Mouse (Mus musculus): ENCODE results near the gene 4931406C07Rik. TPM values are rescaled to one million over a fixed set of nuclear protein-coding genes. Genes with fewer than 3 reads are reported as not detected.

The 4931406C07Rik gene
- polyA plus RNA-seq, 1 experiment from 2014 or later: 10.1 TPM

- H3K4me1 ChIP-seq: no peaks in the 10 kb centered on the region
- no peak for ATAC-seq (ENCODE audit: insufficient number of reproducible peaks, low FRiP score, low TSS enrichment, low read depth)
- no peak overlapping the region for H3K27ac ChIP-seq
- no peaks in the 10 kb centered on the region for H3K27me3 ChIP-seq
- H3K4me2 ChIP-seq: no peak overlapping the region
- no peak overlapping the region for H3K9ac ChIP-seq
- H3K4me3 ChIP-seq: no peak overlapping the region
- H3K36me3 ChIP-seq: no peaks in the 10 kb centered on the region
- 74% methylated on average over 7 of the region's 7 CpGs for WGBS
- H3K9me3 ChIP-seq: no peaks in the 10 kb centered on the region
Observed at GRCm38 (mm10) chr9:15250376-15250775, 55.9 kb downstream of the 4931406C07Rik start.

GRCm38 (mm10) chr9:15245319-15246075 lies 60.8 kb downstream of the 4931406C07Rik start:
- no peak for ATAC-seq (ENCODE audit: insufficient number of reproducible peaks, low FRiP score, low TSS enrichment, low read depth)
- Histone ChIP-seq H3K9me3 (no peaks in the 10 kb centered on the region), H3K27ac (no peak overlapping the region), H3K4me3 (no peak overlapping the region), H3K4me1 (no peaks in the 10 kb centered on the region), H3K36me3 (no peaks in the 10 kb centered on the region), H3K27me3 (no peaks in the 10 kb centered on the region), H3K4me2 (no peak overlapping the region), H3K9ac (no peak overlapping the region)
- WGBS: 50% methylated on average over 14 of the region's 14 CpGs

DNA sequence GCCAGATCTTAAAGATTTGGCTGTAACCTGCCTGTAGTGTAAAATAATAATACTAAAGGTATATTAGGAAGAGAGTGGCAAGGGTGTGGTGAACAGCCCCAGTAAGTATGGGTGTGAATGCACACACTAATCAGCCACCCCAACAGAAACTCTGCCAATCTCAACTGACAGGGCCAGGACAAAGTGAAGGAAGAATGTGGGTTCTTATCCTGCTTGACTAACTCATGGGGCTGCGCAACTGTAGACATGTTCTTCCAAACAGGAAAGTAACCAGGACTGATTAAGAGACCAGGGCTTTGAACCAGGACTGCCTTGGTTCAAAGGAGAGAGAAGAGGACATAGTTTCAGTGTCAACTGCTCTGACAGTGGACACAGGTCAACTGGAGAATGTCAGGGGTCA lies 64.1 kb downstream of the 4931406C07Rik start:
- Histone ChIP-seq H3K27me3 (no peaks in the 10 kb centered on the region), H3K9ac (no peak overlapping the region), H3K4me2 (no peak overlapping the region), H3K4me3 (no peak overlapping the region), H3K27ac (no peak overlapping the region), H3K9me3 (no peaks in the 10 kb centered on the region), H3K4me1 (peaks cover 15% of the 10 kb centered on the region), H3K36me3 (no peaks in the 10 kb centered on the region)
- 90% methylated on average over 1 of the region's 1 CpGs for WGBS
- ATAC-seq (ENCODE audit: insufficient number of reproducible peaks, low FRiP score, low TSS enrichment, low read depth): no peak

DNA sequence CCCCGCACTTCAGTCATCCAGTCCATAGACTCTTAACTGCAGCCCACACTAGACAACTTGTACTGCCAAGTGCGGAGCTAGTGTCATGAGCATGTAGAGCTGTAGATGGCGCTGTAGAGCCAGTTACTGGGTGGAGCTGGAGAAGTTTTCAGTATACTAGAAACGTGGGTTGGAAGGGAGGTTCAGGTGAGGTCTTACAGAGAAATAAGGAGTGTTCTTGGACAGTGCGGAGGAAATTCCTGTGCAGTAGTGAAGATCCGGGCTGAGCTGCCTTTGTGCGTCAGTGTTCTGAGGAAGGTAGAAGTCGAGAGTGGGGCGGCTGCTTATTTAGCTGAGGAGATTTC lies 64.7 kb downstream of the 4931406C07Rik start:
- H3K27ac ChIP-seq: no peak overlapping the region
- WGBS: 44% methylated on average over 9 of the region's 9 CpGs
- H3K9me3 ChIP-seq: no peaks in the 10 kb centered on the region
- H3K27me3 ChIP-seq: no peaks in the 10 kb centered on the region
- H3K36me3 ChIP-seq: no peaks in the 10 kb centered on the region
- no peak for ATAC-seq (ENCODE audit: insufficient number of reproducible peaks, low FRiP score, low TSS enrichment, low read depth)
- no peak overlapping the region for H3K4me3 ChIP-seq
- H3K9ac ChIP-seq: no peak overlapping the region
- peaks cover 15% of the 10 kb centered on the region for H3K4me1 ChIP-seq
- H3K4me2 ChIP-seq: no peak overlapping the region

DNA sequence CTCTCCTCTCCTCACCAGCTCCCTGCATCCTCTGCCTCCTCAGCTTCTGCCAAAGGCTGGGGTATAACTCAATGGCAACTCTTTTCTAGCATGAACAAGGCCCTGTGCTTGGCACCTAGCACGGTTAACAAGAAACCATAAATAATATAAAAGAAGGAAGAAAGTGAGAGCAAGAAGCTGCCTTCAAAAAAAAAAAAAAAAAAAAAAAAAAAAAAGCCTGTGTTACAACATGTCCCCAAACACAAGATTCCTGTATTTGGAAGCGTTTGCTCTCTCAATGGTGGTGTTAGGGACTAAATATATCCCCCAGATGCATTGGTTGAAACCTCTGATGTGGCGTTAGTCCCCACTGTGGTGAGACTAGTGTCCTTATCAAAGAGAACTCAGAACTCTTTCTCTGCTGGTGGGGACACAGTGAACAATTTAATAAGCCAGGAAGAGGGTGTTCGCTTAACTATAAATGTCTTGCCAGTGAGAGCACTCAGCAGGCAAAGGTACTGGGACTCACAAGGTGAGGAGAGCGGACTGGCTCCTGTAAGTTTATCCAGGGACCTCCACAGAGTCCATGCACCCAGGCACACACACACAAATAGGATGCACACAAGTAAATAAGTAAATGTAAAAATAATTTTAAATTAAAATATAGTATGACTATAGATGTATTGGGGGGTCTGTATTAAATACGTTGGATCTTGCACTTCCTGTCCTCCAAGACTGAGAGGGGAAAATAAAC lies 65.2 kb downstream of the 4931406C07Rik start:
- peaks cover 15% of the 10 kb centered on the region for H3K4me1 ChIP-seq
- H3K9ac ChIP-seq: no peak overlapping the region
- H3K4me2 ChIP-seq: no peak overlapping the region
- H3K4me3 ChIP-seq: no peak overlapping the region
- 59% methylated on average over 6 of the region's 6 CpGs for WGBS
- H3K9me3 ChIP-seq: no peaks in the 10 kb centered on the region
- no peaks in the 10 kb centered on the region for H3K36me3 ChIP-seq
- H3K27me3 ChIP-seq: no peaks in the 10 kb centered on the region
- no peak overlapping the region for H3K27ac ChIP-seq
- no peak for ATAC-seq (ENCODE audit: insufficient number of reproducible peaks, low FRiP score, low TSS enrichment, low read depth)

DNA sequence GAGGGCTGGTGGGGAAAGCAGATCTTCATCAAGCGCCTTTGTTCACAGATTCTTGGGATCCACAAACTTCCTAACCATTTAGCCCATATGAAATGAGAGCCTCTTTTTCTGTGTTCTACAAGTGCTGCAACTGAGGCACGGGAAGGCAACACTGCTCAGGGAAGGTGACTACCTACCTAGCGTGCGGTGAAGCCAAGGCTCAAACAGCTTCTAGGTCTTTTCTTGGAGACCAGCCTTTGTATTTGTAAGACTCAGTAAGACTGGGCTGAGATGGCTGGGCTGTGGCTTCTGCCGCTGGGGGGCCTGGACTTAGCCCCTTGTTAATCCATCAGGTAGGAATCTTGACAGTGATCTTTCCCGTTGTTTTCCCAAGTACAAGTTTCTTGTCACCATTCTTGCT lies 66.2 kb downstream of the 4931406C07Rik start:
- ATAC-seq (ENCODE audit: insufficient number of reproducible peaks, low FRiP score, low TSS enrichment, low read depth): no peak
- 90% methylated on average over 6 of the region's 6 CpGs for WGBS
- Histone ChIP-seq H3K27me3 (no peaks in the 10 kb centered on the region), H3K9me3 (no peaks in the 10 kb centered on the region), H3K4me1 (peaks cover 15% of the 10 kb centered on the region), H3K36me3 (no peaks in the 10 kb centered on the region), H3K9ac (no peak overlapping the region), H3K4me2 (no peak overlapping the region), H3K27ac (no peak overlapping the region), H3K4me3 (no peak overlapping the region)

- H3K27ac ChIP-seq: peak within 1 kb of the TSS; percentile 82
- H3K36me3 ChIP-seq: no peaks in the 10 kb centered on the region
- H3K27me3 ChIP-seq: no peaks in the 10 kb centered on the region
- H3K4me2 ChIP-seq: peak within 1 kb of the TSS; percentile 77
- H3K9ac ChIP-seq: peak within 1 kb of the TSS; percentile 26
- peak within 1 kb of the TSS; percentile 47 for H3K4me3 ChIP-seq
- 4% methylated on average over 35 of the region's 35 CpGs for WGBS
- ATAC-seq (ENCODE audit: insufficient number of reproducible peaks, low FRiP score, low TSS enrichment, low read depth): peak; percentile 66
- no peaks in the 10 kb centered on the region for H3K9me3 ChIP-seq
- peaks cover 15% of the 10 kb centered on the region for H3K4me1 ChIP-seq
Observed at GRCm38 (mm10) chr9:15239042-15239925, 67.0 kb downstream of the 4931406C07Rik start, which contains the start of gene Vstm5. Vstm5 (plus strand) TSS chr9:15239045.

GRCm38 (mm10) chr9:15238297-15238990 lies 67.8 kb downstream of the 4931406C07Rik start:
- Histone ChIP-seq H3K9me3 (no peaks in the 10 kb centered on the region), H3K36me3 (no peaks in the 10 kb centered on the region), H3K4me3 (peak overlapping the region; percentile 47), H3K4me1 (peaks cover 15% of the 10 kb centered on the region), H3K27ac (peak overlapping the region; percentile 82), H3K27me3 (no peaks in the 10 kb centered on the region), H3K4me2 (peak overlapping the region; percentile 77), H3K9ac (no peak overlapping the region)
- WGBS: 71% methylated on average over 16 of the region's 16 CpGs
- no peak for ATAC-seq (ENCODE audit: insufficient number of reproducible peaks, low FRiP score, low TSS enrichment, low read depth)

DNA sequence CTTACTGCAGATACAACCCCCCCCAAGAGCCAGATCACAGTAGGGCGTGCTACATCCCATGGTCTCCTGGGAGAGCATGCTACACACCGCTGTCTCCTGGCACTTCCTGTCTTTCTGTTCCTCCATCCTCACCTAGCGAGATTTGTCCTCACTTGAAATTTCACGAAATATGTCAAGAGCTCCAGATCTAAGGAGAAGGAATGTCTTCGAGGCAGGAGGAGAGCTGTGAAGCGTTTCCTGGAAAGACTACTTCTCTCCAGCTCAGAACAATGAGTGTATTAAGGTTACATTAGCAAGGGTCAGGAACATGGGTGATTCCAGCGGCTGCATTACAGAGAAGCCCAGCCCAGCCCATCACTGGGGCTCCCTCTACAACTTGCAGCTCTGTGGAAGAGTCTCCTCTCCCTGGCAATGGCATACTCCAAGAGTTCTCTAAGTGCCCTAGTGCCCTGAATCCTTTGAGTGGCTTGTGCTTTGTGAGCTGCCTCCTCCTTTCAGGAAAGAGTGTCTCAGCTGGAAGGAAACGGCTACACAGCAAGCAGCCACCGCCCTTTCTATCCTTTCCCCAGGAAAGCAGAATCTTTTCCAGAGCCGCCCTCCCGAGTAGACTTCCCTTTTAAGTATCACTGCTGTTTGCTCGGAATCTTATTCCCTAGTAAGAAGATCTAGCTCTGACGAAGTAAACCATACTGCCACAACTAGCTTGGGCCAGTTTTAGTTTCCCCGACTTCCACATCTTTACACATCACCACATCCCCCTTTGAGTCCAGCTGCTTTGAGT lies 68.5 kb downstream of the 4931406C07Rik start:
- ATAC-seq (ENCODE audit: insufficient number of reproducible peaks, low FRiP score, low TSS enrichment, low read depth): no peak
- Histone ChIP-seq H3K4me1 (peaks cover 15% of the 10 kb centered on the region), H3K9ac (no peak overlapping the region), H3K4me3 (no peak overlapping the region), H3K4me2 (no peak overlapping the region), H3K27ac (no peak overlapping the region), H3K36me3 (no peaks in the 10 kb centered on the region), H3K9me3 (no peaks in the 10 kb centered on the region), H3K27me3 (no peaks in the 10 kb centered on the region)
- whole genome bisulfite sequencing: 50% methylated on average over 14 of the region's 14 CpGs

DNA sequence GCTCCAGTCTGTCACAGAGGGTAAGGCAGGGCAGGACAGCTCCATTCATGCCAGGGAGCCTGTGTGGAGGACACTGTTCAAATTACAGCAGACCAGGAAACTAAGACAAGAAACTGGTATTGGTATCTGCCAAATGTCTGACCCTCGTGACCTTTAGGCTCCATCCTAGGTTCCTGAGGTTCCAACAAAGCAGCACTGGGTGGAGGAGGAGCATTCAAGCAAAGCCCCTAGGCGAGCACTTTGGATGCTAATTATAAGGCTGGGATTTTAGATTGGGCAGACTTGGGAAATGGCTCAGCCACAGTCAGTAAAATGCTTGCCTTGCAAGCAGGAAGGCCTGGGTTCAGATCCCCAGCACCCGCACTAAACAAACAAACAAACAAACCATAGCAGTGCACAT lies 70.3 kb downstream of the 4931406C07Rik start:
- no peak for ATAC-seq (ENCODE audit: insufficient number of reproducible peaks, low FRiP score, low TSS enrichment, low read depth)

GRCm38 (mm10) chr9:15233604-15234003 lies 72.6 kb downstream of the 4931406C07Rik start:
- WGBS: 81% methylated on average over 1 of the region's 1 CpGs
- H3K4me1 ChIP-seq: peaks cover 5% of the 10 kb centered on the region
- ATAC-seq (ENCODE audit: insufficient number of reproducible peaks, low FRiP score, low TSS enrichment, low read depth): no peak
- H3K4me2 ChIP-seq: no peak overlapping the region
- H3K9me3 ChIP-seq: no peaks in the 10 kb centered on the region
- no peaks in the 10 kb centered on the region for H3K36me3 ChIP-seq
- no peak overlapping the region for H3K9ac ChIP-seq
- no peak overlapping the region for H3K4me3 ChIP-seq
- no peaks in the 10 kb centered on the region for H3K27me3 ChIP-seq
- no peak overlapping the region for H3K27ac ChIP-seq

More for the DNA sequence above, 70.3 kb downstream of the 4931406C07Rik start:
- Histone ChIP-seq H3K4me3 (no peak overlapping the region), H3K27me3 (no peaks in the 10 kb centered on the region), H3K4me2 (no peak overlapping the region), H3K4me1 (peaks cover 15% of the 10 kb centered on the region), H3K27ac (no peak overlapping the region), H3K9ac (no peak overlapping the region), H3K36me3 (no peaks in the 10 kb centered on the region), H3K9me3 (no peaks in the 10 kb centered on the region)
- WGBS: 74% methylated on average over 3 of the region's 3 CpGs
